Mouse (Mus musculus) spleen, postnatal 36 days (tissue): Measurements from ENCODE around the gene Pigb.

Experiments used
- DNase-seq, 2 experiments: peaks; one replicate each; pipeline ENCODE4 v3.0.0; 2022; ENCODE audit warnings: low spot score in 2 of 2, mixed read lengths in 1 of 2

Pigb gene

GRCm38 (mm10) chr9:72992576-72992975 is 47.6 kb downstream of the Pigb start:
- no peak for DNase-seq

DNA sequence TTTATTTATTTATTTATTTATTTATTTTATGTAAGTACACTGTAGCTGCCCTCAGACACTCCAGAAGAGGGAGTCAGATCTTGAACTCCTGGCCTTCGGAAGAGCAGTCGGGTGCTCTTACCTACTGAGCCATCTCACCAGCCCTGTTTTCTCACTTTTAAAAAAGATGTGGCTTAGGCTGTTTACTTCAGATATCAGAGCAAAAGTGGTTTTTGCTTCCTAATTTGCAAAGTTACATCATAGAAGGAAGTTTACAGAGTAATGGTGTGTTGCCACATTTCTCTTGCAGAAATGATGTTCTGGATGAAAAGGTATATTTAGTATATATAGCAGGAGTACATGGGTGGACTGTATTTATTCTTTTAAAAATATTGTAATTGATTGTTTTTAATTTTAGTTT is 48.8 kb downstream of the Pigb start:
- DNase-seq: no peak

GRCm38 (mm10) chr9:72988706-72989105 is 51.5 kb downstream of the Pigb start:
- DNase-seq: no peak

- no peak for DNase-seq
These were observed 52.5 kb downstream of the Pigb start for GRCm38 (mm10) chr9:72987703-72988102.

DNA sequence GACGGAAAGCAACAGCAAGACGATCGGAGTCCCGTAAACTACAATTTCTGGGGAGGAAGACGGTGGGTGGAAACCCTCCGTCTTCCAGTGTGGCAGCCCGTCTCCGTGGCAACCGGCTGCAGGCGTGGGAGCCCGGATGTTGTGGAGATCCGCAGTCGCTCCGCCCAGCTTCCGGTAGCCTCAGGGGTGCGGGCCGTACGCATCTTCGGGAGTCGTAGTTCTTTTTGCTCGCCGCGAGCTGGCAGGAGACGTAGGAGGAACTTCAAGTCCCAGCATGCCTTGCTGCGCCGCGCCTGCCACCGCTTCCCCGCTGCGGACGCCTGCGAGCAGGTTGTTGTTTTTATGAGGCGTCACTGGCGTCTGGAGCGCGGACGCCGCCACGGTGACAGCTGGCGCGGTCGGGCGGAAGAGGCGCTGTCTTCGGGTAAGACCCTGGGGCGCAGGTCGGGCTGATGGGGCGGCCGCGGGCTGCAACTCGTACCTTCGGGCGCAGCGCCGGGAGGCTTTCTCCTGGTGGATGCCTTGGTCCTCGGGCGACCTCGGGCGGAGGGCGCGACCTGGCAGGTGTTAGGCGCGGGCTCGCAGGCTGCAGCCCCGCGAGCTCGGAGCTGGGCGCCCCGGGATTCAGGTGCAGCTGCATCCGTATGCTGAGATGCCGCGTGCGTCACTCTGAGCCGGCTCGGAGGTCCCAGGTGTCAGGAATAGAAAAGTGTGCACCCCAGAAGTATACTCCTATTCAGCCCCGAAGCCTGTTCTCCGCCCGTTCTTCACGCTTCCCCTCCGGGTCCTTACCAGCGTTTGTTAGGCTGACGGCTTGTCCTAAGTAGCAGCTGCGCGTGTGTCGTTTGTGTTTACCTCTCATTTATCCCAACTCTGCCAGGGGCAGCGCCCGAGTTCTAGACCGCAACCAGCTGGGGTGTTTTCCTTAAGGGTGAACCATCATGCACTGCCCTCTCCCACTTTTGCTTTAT is 54.6 kb downstream of the Pigb start, which contains the start of the genes Ccpg1os and Ccpg1:
Ccpg1os (minus strand) TSS at position 133 of the 971 bp plus-strand sequence.
Ccpg1 (plus strand) TSS at position 180 of the 971 bp plus-strand sequence.
- DNase-seq: peak; percentile 97

- no peak for DNase-seq
These were observed 57.1 kb downstream of the Pigb start for GRCm38 (mm10) chr9:72983066-72983465.

DNA sequence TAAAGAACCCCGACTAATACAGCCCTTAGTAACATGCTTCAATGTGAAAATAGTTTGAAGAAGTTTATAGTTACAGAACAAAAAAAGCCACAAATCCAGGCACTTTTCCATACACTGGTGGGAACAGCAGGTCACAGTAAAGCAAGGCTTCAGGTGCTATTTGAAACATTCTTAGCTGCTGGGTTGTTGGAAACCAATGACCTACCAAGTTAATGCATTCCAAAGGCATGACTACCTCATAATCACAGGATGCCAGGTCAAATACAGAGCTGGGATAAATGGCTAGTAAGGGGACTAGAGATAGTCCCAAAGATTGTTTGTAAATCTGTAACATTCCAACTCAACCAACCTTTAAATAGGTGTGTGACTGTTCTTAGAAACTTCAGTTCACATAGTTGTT is 64.9 kb downstream of the Pigb start:
- no peak for DNase-seq

GRCm38 (mm10) chr9:72974734-72975133 is 65.4 kb downstream of the Pigb start:
- peak in 1 of 2 experiments; percentile 18 for DNase-seq

GRCm38 (mm10) chr9:72972984-72973383 is 67.2 kb downstream of the Pigb start:
- DNase-seq: no peak

- DNase-seq: no peak
These were observed 67.7 kb downstream of the Pigb start for GRCm38 (mm10) chr9:72972435-72972834.

- peak; percentile 14 to 20 for DNase-seq
These were observed 70.3 kb downstream of the Pigb start for GRCm38 (mm10) chr9:72969874-72970273.

GRCm38 (mm10) chr9:72968349-72969061 is 71.7 kb downstream of the Pigb start:
- peak; percentile 52 to 68 for DNase-seq

- peak; percentile 74 to 77 for DNase-seq
These were observed 78.2 kb downstream of the Pigb start for GRCm38 (mm10) chr9:72961959-72962358.

DNA sequence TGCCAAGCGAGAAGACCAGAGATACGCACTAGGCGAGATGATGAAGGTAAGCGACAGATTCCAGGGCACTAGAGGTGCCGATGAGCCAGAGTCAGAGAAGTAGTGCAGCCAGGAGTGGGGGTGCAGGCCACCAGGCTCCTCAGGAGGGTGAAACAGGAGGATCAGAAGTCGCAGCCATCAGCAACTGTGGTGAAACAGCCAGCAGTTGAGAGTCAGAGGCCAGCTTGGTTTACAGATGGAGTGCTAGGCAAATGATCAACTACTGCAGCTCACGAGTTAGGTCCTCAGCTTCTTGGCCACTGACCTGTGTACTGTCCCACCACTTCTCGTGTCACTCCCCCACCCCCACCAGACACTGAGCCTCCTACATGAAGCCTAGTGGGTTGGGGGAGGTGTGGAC is 78.8 kb downstream of the Pigb start:
- no peak for DNase-seq

DNA sequence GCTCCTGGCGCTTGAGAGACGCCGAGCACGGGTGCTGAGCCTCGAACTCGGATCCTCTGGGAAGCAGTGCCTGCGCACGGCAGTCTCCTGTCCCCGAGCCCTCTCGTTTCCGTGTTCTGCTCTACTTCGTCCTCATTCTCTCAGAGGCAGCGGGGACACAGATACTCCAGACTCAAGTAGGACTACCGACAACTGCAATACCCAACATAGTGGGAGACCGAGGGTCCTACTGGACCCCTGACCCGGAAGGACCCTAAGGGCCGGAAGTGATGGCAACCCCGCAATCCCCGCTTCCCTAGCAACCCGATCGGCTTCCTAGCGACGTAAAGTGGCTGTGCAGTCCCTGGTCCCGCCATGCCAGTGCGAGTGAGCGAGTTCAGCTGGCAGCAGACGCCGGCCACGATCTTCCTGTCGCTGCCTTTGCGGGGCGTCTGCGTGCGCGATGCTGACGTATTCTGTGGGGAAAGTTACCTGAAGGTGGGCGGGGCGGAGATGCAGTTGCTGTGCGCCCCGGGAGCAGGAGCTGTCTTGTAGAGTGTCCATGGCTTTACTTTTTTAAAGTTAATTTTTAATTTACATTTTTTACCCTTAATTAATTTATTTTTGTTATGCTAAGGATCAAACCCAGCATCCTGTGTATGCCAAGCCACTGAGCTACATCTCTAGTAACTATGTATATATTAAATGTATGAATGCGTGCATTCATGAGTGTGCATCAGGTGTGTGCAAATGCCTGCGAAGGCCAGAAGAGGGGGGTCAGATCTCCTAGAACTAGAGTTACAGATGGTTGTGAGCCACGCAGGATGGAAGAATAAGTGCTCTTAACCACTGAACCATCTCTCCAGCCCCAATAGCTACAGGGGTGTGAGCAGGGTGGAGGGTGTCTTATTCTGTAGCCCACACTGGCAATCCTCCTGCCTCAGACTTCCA is 81.4 kb downstream of the Pigb start, which contains the start of the genes Dyx1c1 and Gm44503:
Dyx1c1 (plus strand) TSS at position 265 of the 930 bp plus-strand sequence.
Gm44503 (plus strand) TSS at position 332 of the 930 bp plus-strand sequence.
- peak; percentile 77 to 79 for DNase-seq
